Mouse (Mus musculus) kidney, embryonic 16.5 days (tissue): ENCODE data around the gene Kcnq4. TPM values are rescaled to one million over a fixed set of nuclear protein-coding genes. Genes with fewer than 3 reads are reported as not detected.
A peak's percentile ranks its signal among the peaks of the same experiment; 100 is the strongest.

Experiments used
- microRNA counts: library from miRNA; unstranded; fragments of <30 nt; microRNA quantifications from one replicate; lab custom pipeline; 2016
- microRNA-seq: library from miRNA; unstranded; fragments of <30 nt; microRNA quantifications from one replicate; pipeline ENCODE4, GENCODE M21; 2016
- polyA plus RNA-seq: library from polyadenylated mRNA; unstranded; fragments of >200 nt; fragmentation: Nextera tagmentation; extraction: Ambion mirVana; gene quantifications from 2 replicates; pipeline ENCODE4 v1.2.1, GENCODE M21; 2015

The Kcnq4 gene
- polyA plus RNA-seq, 1 experiment from 2014 or later = 1.7 TPM

MicroRNAs encoded within 50 kb of the gene (microRNA counts, 519-probe panel; counts per million panel counts)
- 2,988 counts per million, percentile 70 among the panel's probes with 10 or more counts for microRNA mmu-miR-30e (lab: Ali Mortazavi, UCI)

Small RNAs within 50 kb of the gene (microRNA-seq; reads per million reads assigned to microRNA genes)
- 115 reads per million, percentile 56 among the genes with 10 or more reads in this experiment for gene Mir30c-1
- not detected for gene Mir30e
- not detected for gene Mir30f

Other genes starting within 250 kb of the Kcnq4 start
- not detected in 2 replicates for gene Slfnl1, start 216.4 kb downstream of the Kcnq4 start, polyA plus RNA-seq
- 73.7 and 79.0 TPM in 2 replicates for gene Ctps, start 178.3 kb downstream of the Kcnq4 start, polyA plus RNA-seq
- not detected in 2 replicates for gene Gm8439, start 159.9 kb downstream of the Kcnq4 start, polyA plus RNA-seq
- 10.6 and 13.1 TPM in 2 replicates for gene Cited4, start 82.0 kb downstream of the Kcnq4 start, polyA plus RNA-seq
- gene Nfyc, start 83.0 kb upstream of the Kcnq4 start, polyA plus RNA-seq = 123 and 133 TPM in 2 replicates
- 0.41 and 0.54 TPM in 2 replicates for gene Rims3, start 106.2 kb upstream of the Kcnq4 start, polyA plus RNA-seq
- 33.0 and 35.2 TPM in 2 replicates for gene Exo5, start 176.4 kb upstream of the Kcnq4 start, polyA plus RNA-seq
- gene Zfp69, start 203.1 kb upstream of the Kcnq4 start, polyA plus RNA-seq = 10.3 TPM in 2 replicates